Mouse (Mus musculus) testis, postnatal 14 days (tissue): ENCODE data around the gene Mrps21.
"Not testable (repeated sequence)": the region's sequence is repeated elsewhere in the genome, so short reads cannot be mapped to it uniquely, and the experiment has no call there.

Experiments
- DNase-seq: peaks from one replicate; pipeline ENCODE4 v3.0.0; 2021; ENCODE audit warnings: low spot score

Gene Mrps21

GRCm38 (mm10) chr3:95891211-95892065, 20.1 kb upstream of the Mrps21 start, which contains the start of gene BC028528:
Gene BC028528, minus strand, starts transcription at chr3:95892005.
- no peak for DNase-seq

GRCm38 (mm10) chr3:95889664-95890063, 18.3 kb upstream of the Mrps21 start:
- no peak for DNase-seq

DNA sequence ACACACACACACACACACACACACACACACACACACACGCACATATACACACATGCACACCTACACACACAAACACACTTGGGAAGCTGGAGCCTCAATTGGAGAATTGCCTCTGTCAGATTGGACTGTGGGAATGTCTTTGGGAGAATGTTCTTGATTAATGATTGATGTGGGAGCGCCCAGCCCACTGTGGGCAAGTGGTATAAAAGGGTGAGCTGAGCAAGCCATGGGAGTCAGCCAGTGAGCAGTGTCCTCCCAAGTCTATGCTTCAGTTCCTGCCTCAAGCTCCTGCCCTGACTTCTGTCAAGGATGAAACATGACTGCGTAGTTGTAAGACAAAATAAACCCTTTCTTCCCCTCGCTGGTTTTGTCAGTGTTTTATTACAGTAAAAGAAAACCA, 16.3 kb upstream of the Mrps21 start:
- no peak for DNase-seq

DNA sequence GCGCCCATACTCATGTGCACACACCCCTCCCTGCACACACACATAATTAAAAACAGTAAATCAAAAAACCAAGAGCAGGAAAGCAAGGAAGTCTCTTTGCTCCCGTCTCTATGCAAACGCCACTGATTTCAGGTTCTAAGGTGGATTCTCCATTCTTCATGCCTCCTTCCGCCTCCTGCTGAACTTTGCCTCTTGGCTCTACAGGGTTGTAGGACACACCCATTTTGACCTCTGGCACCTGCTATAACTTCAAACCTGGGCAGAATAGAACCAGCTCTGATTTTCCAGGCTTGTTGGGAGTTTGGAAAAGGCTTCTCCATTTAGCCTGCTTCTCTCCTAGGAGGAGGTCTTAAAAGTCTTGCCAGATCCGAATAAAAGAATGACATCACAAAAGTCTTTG, 13.1 kb upstream of the Mrps21 start:
- DNase-seq: no peak

DNA sequence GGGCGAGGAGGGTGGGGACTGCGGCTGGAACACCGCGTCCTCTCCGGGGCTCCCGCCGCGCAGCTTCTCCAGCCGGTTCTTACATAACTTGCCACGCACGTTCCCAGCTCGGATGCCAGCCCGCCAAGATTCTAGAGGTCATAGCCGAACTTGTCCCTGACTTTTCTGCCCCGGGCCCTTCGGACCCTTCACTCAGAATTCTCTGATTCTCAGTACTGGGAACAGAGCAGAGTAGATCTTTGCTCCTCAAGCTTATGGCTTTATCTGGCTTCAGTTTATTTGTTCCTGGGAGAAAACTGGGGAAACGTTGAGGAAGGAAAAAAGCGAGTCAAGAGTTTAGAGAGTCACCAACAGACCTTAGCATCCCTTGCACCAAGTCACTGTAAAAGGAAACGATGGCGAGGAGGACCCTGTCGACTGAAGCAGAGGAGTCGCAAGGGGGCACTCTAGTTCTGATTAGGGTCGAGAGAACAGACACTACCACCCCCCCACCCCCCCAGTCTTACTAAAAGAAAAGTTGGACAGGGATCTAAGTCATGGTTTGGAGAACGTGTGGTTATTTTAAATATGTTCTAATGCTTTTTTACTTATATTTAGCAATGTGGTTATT, 11.6 kb upstream of the Mrps21 start:
- peak; percentile 60 for DNase-seq

- DNase-seq: peak; percentile 99
Measured at GRCm38 (mm10) chr3:95881979-95882815, 10.9 kb upstream of the Mrps21 start, which contains the start of gene Ciart. Gene Ciart, minus strand, starts transcription at chr3:95882251.

DNA sequence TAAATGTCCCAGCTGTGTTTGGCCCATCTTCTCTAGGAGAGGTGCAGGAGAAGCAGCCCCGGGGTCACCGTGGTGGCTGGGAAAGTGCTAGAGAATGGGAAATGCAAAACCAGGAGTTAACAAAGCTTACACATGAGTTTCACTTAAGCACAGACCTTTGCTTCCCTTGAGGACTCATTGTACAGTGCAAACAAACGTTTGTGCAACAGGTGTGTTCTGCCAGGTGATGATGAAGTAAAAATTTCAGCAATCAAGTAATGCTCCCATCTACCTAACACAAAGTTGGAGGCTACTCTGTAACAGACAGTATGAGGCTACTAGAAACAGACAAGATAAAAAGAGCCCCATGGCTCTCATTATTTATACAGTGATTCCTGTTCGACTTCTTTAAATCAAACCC, 7.7 kb upstream of the Mrps21 start:
- no peak for DNase-seq

GRCm38 (mm10) chr3:95872048-95872447, 729 bp upstream of the Mrps21 start:
- DNase-seq: no peak

GRCm38 (mm10) chr3:95870976-95871375, 343 bp downstream of the Mrps21 start:
- DNase-seq: no peak

DNA sequence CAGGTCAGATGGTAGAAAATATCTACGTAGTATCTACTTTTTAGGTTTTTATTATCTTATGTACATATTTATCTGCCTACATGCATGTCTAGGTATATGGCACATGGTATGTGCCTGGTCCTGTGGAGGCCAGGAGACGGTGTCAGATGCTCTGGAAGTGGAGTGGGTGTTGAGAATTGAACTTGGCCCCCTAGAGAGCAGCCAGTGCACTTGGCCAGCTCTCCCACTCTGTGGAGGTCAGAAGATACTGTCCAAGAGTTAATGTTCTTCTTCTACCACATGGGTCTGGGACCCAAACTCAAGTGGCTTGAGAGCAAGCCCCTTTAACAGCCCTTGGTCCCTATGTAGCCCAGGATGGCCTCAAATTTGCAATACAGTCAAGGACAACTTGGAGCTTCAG, 3.9 kb downstream of the Mrps21 start:
- no peak for DNase-seq

DNA sequence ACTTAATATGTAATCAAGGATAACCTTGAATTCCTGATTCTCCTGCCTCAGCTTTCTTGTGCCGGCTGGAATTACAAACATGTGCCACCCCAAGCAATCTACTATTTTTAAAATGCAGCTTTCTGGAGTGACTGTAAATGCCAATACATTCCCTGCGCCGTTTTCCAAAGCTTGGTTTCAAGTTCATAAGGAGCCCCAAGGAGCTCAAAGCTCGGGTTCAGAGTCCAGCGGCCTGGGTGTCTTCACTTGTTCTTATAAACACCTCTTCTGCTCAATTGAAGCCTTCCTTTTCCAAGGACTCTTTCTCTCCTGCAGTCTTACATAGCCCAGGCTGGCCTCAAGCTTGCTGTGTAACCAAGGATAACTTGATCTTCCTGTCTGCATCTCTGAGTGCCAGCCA, 5.2 kb downstream of the Mrps21 start:
- no peak for DNase-seq

DNA sequence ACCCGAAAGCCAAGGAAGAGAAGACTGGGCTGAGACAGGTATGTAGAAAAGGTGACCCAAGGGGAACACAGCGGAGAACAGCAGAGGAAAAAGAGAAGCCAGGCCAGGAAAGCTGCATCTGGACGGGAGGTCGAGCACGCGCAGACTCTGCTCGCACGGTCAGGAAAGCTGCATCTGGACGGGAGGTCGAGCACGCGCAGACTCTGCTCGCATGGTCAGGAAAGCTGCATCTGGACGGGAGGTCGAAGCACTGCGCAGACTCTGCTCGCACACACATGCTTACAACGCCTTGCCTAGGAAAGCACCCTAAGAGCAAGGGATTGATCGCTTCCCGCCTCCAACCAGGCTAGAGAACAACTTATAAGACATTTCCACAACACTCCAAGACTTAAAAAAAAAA, 5.7 kb downstream of the Mrps21 start:
- DNase-seq: no peak

DNA sequence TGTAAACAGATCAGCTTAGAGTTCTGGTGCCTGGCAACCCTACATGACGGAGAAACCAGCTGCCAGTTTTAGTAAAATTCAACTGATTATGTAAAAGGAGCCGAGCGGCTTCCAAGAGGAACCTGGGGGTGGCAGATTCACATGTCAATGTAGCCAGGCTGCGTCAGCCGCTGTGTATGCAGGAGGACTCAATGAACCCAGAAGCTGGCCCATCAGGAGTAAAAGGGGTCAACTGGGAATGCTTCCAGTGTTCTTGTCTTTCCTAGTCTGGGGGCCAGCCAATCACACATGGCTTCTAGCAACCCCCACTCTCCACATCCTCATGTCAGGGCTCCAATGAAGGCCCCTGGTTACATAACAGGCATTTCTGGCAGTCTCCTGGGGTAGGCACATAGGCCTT, 6.3 kb downstream of the Mrps21 start:
- DNase-seq: no peak

DNA sequence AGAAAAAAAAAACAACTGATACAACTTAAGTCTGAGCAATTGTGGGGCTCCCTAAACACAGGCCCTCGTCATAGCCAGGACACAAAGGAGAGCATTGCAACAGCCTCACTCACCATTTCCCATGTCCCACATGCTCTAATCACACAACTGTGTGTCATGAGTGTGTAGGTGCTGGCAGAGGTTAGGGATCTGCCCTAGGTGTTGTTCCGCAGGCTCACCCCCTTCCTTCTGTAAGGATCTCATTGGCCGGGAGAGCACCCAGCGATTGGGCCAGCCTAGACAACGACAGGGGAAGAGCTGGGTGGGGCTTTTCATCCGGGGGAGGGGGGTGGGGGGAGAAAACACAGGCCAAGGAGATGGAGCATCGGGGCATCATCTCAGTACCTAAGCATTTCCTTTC, 7.7 kb downstream of the Mrps21 start:
- no peak for DNase-seq

DNA sequence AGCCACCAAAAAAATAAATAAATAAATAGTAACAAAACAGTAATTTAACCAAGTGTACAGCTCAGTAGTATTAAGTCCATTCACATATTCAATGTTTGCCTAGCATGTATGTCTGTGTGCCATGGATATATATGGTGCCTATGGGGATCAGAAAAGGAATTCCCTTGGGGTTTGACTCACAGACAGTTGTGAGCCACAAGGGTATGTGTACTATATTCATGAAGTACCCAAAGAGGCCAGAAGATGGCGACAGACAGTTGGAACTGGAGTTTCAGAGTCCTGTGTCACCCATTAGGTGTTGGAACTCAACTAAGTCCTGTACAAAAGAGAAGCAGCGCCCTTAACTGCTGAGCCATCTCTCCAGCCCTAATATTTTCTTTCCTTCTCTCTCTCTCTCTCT, 9.5 kb downstream of the Mrps21 start:
- peak; percentile 70 for DNase-seq

DNA sequence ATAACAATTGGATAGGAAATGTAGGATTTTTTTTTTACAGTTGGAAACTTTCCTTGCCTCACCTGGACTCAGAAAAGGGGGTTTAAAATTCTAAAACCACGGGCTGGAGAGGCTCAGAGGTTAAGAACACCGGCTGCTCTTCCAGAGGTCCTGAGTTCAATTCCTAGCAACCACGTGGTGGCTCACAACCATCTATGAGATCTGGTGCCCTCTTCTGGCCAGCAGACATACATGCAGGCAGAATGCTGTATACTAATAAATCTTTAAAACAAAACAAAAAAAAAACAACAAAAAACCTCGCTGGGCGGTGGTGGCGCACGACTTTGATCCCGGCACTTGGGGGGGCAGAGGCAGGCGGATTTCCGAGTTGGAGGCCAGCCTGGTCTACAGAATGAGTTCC, 10.1 kb downstream of the Mrps21 start:
- DNase-seq: no peak

DNA sequence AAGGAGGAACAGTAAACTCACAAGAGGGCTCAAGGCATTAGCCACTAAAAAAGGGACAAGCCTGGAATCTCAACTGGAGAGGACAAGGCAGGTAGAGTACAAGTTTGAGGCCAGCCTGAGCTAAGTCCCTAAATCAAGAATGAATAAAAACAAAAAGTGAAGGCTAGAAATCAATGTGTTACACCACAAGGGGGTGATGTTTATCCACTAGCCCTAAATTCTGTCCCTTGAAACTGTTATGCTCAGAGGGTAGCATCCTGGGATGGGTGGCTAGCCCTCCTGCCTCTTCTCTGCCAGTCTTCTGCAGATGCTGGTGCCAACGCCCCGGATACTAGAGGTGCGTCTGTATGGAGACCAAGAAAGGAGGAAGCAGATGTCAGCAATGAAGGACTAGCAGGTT, 11.0 kb downstream of the Mrps21 start:
- DNase-seq: no peak

DNA sequence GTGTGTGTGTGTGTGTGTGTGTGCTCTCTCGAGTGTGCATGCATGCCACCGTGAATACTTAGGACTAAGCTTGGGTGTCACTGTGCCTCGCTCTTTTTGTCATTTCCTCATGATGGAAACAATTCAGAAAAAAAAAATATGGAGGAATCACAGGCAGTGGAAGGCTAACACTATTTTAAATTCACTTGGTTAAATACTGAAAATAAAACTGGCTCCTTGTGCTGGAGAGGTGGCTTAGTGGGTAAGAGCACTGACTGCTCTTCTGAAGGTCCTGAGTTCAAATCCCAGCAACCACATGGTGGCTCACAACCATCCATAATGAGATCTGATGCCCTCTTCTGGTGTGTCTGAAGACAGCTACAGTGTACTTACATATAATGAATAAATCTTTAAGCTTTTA, 13.0 kb downstream of the Mrps21 start:
- not testable (repeated sequence) for DNase-seq

DNA sequence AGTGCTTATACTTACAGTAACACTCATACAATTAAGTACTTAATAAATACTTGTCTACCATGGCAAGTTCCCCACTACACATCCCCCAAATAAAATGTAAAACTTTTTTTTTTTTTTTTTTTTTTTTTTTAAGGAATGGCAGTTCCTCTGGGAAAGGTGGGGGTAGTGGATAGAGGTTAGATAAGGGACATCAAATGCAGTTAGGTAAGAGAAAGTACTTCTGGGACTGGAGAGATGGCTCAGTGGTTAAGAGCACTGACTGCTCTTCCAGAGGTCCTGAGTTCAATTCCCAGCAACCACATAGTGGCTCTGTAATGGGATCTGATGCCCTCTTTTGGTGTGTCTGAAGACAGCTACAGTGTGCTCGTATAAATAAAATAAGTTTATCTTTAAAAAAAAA, 14.3 kb downstream of the Mrps21 start:
- DNase-seq: not testable (repeated sequence)

GRCm38 (mm10) chr3:95856115-95856514, 15.2 kb downstream of the Mrps21 start:
- DNase-seq: no peak

DNA sequence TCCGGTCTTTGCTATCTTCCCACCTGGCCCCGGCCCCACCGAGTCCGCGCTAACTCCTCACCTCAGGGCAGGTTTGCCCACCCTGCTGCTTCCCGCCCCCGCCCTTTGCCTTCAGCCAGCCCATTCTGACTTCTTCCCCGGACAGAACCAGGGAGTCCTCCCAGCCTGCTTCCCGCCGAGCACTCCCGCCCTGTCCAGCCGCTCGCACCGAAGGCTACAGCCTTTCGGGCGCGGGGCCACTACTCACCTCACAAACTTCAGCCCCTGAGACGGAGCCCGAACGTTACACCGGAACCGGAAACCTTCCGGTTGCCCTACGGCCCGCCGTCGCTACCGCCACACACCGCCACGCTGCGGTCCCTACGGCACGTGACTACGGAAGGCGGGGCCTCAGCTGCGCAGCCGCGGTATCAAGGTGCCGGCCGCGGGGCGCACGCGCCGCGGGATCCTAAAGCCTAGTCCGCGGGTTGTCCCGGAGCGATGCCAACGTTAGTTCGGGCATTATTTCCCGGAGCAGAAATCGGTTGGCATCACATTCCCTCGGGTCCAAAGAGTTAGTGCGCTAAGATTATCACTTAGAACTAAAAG, 15.7 kb downstream of the Mrps21 start, which contains the start of gene Prpf3:
TSS of gene Prpf3 (minus strand) at position 384 of the 588 bp plus-strand sequence.
- peak; percentile 95 for DNase-seq

DNA sequence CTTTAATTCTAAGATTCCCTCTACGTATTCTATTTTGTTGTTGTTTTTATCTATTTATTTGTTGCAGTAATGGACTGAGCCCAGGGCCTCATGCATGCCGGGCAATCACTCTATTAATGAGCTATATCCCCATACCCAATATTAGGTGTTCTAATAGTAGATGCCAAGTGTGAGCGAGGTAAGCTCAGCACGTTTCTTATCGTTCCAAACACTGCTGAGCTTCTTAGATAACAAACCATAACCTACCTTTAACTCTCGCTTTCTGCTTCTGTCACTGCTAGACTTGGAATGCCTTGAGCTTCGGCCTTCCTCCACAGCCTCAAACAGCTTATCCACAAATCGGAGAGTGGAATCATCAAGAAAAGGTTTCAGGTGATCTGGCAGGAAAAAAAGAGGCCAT, 20.0 kb downstream of the Mrps21 start:
- no peak for DNase-seq
